Mouse (Mus musculus): ENCODE measurements around the gene Atox1.

Gene Atox1

GRCm38 (mm10) chr11:55412680-55413415, 48.2 kb downstream of the Atox1 start:
- no peak for DNase-seq

DNA sequence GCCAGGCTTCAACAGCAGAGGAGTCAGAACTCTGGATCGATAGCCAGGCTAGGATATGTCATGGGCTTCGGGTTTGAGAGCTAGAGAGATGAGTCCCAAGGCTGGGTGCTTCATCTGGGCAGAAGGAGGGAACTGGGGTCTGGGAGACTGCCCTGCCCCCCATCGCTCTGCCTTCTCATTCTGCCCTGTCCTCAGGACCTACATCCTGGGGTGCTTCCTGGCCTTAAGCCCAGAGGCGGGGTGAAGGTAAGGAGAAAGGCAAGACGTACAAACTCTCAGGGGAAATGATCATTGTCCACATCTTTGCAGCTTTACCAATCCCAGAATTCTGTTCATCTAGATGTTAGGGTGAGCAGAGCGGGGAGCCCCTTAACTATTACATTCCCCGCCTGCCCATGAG, 49.0 kb downstream of the Atox1 start:
- DNase-seq = no peak

DNA sequence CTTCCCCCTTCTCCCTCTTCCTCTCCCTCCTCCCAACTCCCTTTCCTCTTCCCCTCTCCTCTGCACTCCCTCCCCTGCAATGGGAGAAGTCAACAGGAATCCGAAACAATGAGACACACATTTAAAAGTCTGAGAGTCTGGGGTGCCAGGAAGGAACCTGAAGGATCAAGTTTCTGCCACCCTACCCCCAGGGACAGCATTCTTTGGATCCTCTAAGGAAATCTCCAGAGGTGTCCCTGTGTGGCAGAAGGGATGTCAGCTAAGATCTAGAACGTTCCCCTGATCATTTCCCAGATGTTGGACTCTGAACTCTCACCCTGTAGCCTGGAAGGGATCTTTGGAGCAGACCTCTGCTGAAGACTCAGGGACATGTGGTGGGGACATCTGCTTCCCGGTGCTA, 50.5 kb downstream of the Atox1 start:
- no peak for DNase-seq

DNA sequence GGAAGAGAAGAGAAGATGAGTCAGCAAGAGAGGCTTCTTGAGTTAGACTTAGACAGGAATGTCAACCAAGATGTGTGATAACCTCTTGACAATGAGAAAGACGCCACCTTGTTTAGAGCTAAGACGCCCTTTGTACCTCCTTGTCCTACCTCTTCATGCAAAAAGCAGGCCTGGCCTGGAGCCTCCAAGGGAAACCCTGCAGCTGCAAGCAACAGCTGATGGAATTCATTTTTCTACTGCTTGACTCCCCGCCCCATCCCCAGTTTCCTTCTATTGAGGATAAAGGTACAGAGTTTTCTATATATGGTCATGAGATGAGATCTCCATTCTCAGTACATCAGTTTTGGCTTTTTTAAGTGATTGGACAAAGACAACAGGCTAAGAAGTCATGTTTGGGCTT, 51.0 kb downstream of the Atox1 start:
- no peak for DNase-seq

DNA sequence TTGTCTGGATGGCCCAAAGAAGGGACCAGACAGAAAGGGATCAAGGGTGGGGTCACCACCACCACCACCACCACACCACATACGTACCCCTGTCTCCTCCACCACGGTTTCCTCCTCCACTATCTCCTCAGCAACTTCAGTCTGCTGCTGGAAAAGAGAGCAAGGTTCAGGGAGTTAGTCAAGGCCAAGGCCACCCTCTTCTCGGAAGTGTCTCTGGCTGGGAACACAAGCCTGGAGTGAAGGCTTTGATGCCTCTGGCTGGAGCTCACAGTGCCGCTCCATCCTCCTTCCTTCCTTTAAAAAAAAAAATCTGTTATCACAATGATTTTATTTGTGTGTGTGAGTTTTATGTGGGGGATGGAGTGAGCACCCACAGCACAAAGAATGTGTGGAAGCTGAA, 53.9 kb downstream of the Atox1 start:
- DNase-seq = no peak

- no peak for DNase-seq
Observed at GRCm38 (mm10) chr11:55405601-55406469, 55.2 kb downstream of the Atox1 start.

GRCm38 (mm10) chr11:55404659-55405457, 56.2 kb downstream of the Atox1 start:
- no peak for DNase-seq

DNA sequence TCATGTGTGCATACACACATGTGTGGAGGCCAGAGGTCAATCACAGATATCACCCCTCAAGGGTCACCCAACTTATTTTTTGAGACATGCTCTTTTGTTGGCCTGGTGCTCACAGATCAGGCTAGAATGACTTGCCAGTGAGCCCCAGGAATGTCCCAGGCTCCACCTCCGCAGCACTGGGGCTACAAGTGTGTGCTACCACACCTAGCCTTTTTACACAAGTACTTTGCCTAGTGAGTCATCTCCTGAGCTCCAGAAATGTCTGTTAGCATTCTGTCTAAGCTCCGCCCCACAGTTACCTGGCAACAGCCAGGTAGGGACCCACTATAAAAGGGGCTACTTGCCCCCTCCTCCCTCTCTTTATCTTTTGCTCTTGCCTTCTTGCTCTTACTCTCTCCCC, 60.2 kb downstream of the Atox1 start:
- DNase-seq = no peak

DNA sequence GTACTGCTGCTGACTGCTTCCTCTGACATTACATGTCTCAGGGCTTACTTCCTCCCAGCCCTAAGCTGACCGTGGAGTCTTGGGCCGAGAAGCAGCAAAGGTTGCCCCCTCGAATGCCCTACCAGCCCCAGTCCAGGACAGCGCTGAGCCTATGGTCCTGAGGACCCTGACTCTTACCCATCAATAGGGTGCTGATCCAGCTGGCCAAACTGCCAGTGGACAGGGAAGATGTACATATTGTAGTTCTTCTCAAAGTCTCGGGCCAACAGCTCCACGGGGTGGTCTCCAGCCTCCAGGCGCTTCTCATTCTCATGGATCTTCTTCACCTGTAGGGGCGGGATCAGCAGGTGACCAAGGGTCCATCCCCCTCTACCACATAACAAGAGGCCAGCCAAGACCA, 62.7 kb downstream of the Atox1 start:
- DNase-seq = no peak

DNA sequence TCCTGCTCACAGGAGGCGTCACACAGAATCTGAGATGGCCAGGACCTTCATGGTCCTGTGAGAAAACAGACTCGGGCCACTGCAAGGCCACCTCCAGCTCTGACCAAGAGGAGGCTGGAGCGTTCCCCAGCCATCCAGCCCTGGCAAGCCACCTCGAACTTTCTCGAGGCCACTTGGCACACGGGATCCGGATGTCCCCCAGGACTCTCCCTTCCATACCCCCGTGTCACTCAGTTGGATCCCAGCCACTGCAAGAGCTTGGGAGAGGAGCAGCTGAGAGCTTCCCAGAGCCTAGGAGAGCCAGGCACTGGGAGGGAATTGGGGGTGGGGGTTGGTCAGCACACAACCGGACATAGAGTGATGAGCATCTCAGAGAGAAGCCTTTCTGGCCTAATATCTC, 63.6 kb downstream of the Atox1 start:
- DNase-seq = no peak

DNA sequence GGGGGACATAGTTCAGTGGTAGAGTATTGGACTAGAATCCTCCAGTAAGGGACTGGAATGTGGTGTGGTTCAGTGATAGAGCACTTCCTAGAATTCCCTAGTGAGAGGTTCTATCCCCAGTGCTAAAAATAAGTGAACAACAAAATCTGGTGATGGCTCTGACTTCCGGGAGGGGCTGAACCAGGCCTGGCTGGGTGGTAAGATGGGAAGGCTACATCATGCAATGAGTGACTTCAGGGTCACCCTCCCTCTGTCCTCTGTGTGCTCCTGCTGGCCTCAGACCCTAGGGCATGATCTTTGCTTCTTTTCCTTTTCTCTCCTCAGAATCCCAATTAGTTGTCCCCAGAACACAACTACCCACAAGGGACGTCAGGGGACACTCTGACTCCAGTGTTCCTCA, 64.0 kb downstream of the Atox1 start:
- no peak for DNase-seq

Measured in cerebellum, postnatal 36 days (tissue).